Mouse (Mus musculus) urinary bladder, postnatal 10 days (tissue): ENCODE data around the gene Mfsd6l.

Experiments
- DNase-seq: peaks from one replicate; pipeline ENCODE4 v3.0.0; 2022; ENCODE audit warnings: low spot score

Gene Mfsd6l

GRCm38 (mm10) chr11:68555918-68556584 is at the start of gene Mfsd6l:
Gene Mfsd6l, plus strand, starts transcription at chr11:68556186.
- DNase-seq, result no peak

- DNase-seq, result no peak
These were observed 48.7 kb upstream of the Mfsd6l start for GRCm38 (mm10) chr11:68507246-68507645.

GRCm38 (mm10) chr11:68508619-68509018 is 47.4 kb upstream of the Mfsd6l start:
- DNase-seq, result no peak

DNA sequence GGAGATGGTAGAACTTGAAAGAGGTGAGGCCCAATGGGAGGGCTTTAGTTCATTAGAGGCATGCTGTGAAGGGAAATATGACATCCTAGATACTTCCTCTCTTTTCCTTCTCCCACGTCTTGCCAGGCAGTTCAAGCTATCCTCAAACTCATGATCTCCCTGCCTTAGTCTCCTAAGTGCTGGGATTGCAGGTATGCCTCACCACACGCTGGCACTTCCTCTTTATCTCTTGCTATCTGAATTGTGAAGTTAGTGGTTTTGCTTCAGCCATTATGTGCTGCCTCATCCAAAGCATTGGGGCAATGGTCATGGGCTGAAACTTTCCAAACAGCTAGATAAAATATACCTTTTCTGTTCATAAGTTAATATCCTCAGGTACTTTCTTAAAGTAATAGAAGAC is 46.8 kb upstream of the Mfsd6l start:
- no peak for DNase-seq

- no peak for DNase-seq
These were observed 42.0 kb upstream of the Mfsd6l start for GRCm38 (mm10) chr11:68513969-68514368.

GRCm38 (mm10) chr11:68519362-68519761 is 36.6 kb upstream of the Mfsd6l start:
- DNase-seq, result no peak

- DNase-seq, result no peak
These were observed 36.2 kb upstream of the Mfsd6l start for GRCm38 (mm10) chr11:68519815-68520214.

- DNase-seq, result no peak
These were observed 35.5 kb upstream of the Mfsd6l start for GRCm38 (mm10) chr11:68520439-68520838.

DNA sequence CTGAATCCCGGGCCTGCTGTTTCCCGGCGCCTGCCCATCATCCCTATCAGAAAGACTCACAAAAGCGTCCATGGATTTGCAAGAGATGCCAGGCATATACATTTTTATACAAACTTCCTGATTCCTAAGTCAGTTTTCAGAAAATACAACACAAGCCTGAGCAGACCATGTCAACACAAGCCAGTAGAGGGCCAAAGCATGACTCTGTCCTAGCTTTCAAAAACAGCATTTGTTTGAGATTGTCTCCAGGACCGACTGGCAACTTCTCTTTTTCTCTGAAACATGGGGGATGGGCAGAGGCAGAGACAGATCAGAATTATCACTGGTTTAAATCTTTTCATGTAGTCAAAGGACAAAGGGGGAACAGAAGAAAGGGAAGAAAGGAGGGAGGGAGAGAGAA is 34.6 kb upstream of the Mfsd6l start:
- no peak for DNase-seq

GRCm38 (mm10) chr11:68526441-68526840 is 29.5 kb upstream of the Mfsd6l start:
- no peak for DNase-seq

- no peak for DNase-seq
These were observed 24.8 kb upstream of the Mfsd6l start for GRCm38 (mm10) chr11:68531066-68531806.

- no peak for DNase-seq
These were observed 23.9 kb upstream of the Mfsd6l start for GRCm38 (mm10) chr11:68531941-68532535.

DNA sequence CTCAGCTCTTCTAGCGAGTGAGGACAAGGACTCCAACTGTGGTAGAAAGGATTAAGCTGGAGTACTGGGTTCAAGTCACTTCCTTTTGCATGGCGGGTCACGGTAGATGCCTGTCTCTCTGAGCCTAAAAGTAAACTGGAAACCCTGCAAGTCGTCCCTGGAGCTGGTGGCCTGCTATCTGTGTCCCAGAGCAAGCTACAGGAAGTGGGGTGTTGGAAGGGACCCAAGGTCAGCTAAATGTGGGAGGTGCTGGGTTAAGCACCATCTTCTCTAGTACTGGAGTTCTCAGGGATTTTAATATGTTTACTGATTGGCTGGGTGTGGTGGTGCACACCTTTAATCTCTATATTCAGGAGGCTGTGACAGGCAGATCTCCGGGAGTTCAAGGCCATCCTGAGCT is 23.2 kb upstream of the Mfsd6l start:
- no peak for DNase-seq

DNA sequence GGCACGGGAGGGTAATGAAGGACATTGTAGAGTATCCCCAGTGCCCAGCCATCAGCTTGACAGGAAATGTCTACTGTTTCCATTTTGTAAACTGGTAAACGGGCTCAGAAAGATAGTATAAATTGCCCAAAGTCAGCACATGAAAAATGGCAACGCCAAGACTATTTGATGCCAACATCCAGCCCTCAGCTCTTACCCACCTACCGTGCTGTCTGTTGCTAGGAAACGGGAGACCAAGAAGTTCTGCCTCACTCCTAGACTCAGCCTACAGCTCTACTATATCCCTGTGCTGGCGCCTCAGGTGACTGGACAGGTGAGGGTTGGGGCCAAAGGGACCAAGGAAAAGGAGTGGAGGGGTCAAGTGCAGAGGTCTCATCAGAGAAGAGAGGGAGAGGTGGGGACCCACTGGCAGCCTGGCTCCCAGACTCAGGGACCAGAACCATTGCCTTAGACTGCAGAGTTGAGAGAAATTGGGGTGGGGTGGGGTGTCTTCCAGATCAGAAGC is 22.0 kb upstream of the Mfsd6l start:
- no peak for DNase-seq

DNA sequence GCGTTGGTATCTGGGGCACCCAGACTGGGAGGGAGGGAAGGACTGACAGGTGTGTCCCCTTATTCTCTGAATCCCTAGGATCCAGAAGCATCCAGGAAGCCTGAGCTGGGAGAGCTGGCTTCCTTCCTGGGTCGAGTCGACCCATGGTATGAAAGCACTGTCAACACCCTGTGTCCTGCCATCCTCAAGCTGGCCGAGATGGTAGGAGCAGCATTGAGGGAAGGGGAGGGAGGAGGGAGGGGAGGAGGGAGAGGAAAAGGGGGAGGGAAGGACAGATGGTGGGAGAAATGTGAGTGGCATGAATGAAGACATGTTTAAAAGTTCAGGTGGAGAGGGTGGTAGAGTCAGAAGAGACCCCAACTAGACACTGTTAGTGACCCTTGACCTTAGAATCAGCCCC is 20.0 kb upstream of the Mfsd6l start:
- DNase-seq, result no peak

GRCm38 (mm10) chr11:68536465-68536864 is 19.5 kb upstream of the Mfsd6l start:
- no peak for DNase-seq

GRCm38 (mm10) chr11:68539621-68540020 is 16.4 kb upstream of the Mfsd6l start:
- DNase-seq, result no peak

DNA sequence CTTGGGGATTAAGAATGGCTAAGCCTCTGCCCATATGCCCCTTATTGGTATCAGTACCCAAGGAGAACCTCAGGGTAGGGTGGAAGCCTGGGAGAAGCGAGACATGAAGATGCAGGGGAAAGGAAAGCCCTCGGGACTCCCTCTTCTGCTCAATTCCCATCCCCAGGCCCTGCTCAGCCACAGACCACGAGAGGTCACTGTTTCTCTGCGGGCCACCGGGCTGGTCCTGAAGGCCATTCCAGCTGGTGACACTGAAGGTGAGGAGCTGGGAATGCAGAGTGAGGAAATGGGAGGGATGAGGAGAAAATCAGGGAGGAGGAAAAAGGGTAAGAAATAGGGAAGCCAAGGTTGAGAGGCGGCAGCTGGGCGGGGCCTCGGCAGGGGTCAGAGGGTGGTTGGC is 11.4 kb upstream of the Mfsd6l start:
- DNase-seq, result no peak

- DNase-seq, result no peak
These were observed 10.8 kb upstream of the Mfsd6l start for GRCm38 (mm10) chr11:68545172-68545571.

DNA sequence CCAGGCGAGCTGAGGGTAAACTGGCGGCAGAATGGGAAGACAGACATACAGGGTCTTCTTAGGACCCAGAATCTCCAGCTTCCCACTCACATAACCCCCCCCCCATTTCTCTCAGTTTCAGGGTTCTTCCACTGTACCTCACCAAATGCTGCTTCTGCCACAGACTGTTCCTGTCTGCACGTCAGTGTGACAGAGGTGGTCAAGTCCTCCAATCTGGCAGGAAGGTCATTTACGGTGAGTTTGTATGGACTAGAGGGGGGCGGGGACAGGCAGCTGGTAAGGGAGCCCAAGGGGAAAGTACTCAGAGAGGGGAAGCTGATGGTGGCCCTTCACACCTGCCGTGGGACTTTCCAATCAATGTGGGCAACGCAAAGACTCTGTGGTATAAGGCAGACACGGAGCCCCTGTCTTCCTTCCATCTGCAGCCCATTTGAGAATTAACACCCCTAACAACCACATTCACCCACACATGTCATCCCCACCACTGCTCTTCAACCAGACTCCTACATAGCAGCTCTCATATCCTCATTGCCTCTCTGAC is 10.2 kb upstream of the Mfsd6l start:
- DNase-seq, result no peak

DNA sequence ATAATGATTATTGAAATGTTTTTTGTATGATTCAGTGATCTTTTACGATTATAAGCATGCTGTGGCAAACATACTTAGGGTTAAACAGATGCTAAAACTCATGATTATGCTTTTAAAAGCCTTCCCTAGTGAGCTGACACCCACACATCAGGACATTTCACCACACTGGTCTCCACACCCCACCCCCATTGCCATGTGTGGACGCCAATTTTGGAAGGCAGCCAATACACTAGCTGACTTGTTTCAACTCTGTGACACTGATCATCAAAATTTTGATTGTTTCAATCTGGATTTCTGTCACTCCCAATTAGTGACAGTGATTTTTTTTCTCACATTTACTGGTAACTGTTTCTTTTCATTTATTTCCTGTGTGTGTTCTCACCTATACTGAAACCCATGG is 8.5 kb upstream of the Mfsd6l start:
- DNase-seq, result no peak

- DNase-seq, result no peak
These were observed 6.4 kb upstream of the Mfsd6l start for GRCm38 (mm10) chr11:68549597-68549996.

GRCm38 (mm10) chr11:68550358-68550757 is 5.6 kb upstream of the Mfsd6l start:
- DNase-seq, result no peak
